Mouse (Mus musculus) cerebellum, adult 9-11 months (tissue): ENCODE data around the gene Nrxn1.

ENCODE experiments used
- DNase-seq: peaks from one replicate; pipeline ENCODE4 v3.0.0; 2022

The Nrxn1 gene

DNA sequence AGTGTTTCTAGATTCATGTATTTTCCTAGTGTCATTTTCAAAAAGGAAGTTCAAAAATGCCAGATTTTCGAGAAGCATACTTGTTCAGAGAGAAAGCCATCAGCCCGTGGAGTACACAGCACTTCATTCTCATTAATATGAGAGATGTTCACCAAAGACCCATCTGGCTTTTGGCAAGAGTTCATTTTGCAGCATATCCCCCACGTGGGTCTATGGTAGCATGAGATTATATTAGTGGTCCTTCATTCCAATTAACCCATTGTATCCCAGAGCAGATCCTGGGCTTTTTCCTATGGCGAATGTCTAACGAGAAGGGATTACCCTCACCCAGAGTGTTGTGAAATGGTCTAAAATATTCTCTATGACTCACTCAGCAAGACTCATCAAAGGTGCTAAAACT lies 1032.0 kb downstream of the Nrxn1 start:
- DNase-seq, result peak; percentile 36

DNA sequence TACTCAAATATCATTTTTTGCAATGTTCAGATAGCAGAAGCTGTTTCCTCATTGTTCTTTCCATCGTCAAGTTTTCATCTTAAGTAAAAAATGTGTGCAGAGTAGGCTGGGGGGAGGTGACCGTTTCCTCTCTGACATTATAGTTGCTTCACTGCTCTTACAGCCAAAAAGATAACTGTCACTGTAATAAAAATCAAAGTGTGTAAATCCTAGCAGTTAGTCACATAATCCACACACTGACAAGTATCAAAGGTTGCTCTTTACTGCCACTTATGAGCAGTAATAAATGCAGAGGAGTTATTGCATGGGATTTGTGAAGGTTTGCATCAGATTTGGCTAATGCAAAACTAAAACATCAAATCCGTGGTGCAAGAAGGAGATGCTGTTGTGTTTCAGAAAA lies 1032.7 kb downstream of the Nrxn1 start:
- no peak for DNase-seq

DNA sequence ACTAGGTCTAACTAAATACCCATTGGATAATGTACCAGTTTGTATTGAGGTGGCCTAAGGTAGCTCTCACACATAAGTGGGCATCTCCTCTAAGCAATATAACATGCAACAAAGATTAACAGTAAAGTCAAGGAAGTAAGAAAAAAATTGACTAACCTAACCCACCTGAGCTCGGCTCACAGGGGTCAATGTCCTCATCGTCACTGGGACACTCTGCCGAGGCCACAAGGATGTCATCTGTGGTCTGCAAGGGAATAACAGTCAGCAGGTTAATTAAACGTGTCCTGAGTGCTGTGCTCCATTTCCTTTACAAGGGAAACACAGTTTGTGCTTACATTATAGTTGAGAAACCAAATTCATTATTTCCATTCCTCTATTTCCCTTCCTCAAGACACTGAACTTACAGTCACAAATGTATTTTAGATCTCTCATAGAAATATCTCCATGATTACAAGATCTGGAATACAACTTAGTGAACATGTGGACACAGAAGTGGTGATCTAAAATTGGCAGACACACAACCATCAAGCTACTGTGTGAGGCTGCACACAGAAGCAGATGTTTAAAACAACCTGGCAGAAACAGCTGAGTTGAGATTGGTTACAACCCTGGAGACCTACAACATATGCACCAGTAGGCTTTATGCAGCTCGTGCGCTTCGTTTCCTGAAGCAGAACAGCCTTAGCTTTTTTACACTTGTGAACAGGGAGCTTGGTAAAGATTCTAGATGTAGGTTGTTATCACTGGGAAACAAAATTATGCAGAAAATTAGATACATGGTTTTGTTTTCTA lies 1033.4 kb downstream of the Nrxn1 start:
- no peak for DNase-seq

DNA sequence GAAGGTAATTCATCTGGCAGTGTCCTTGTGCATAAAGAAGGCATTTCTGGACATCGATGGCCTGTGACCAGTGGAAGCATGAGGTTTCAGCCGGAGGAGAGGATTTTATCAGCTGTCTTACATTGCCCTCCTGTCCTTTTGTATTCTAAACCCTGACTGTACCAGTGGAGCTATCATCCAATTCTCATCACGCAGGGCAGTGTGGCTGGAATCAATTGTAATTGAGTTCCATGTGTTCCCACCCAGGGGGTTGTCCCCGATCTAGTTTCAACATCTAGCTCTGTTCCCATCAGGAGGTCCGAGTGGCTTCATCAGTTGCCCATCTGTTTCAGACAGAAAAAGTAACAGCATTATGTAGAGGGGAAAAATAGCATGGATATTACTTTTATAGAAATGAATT lies 1038.6 kb downstream of the Nrxn1 start:
- peak; percentile 94 for DNase-seq

DNA sequence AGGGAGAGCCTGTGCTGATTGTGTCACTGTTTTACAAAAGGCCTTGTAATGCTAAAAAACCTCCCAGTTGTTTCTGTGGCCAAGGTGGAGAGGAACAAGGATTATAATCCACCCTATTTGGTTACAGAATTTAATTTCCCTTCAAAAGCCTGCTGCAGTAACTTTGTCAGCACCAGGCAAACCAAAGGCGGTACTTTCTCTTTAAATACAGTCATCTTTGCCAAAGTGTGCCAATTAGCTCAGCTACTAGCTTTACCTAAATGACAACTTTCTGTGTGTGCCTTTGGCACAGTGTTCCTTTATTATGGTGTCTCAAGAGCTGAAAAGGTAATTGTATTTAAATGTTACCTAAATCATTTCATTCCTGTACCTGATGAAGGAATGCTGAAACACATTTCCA lies 1053.6 kb downstream of the Nrxn1 start:
- DNase-seq, result no peak

DNA sequence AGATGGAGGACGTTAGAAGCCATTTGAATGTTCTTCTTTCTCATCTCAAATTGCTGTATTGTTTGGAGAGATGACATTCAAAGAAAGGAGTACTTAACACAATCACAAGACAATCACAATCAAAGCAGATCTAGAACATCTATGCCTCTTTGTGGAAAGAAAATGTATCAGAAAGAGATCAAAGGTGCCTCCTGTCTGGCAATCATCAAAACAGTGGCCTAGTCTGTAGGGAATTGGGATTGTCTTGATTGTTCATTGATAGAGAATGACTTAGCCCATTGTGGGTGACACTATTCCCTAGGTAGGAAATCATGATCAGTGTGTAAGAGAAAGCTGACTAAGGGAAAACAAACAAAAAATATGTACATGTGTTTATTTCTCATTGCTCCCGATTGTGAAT lies 1060.5 kb downstream of the Nrxn1 start:
- no peak for DNase-seq

DNA sequence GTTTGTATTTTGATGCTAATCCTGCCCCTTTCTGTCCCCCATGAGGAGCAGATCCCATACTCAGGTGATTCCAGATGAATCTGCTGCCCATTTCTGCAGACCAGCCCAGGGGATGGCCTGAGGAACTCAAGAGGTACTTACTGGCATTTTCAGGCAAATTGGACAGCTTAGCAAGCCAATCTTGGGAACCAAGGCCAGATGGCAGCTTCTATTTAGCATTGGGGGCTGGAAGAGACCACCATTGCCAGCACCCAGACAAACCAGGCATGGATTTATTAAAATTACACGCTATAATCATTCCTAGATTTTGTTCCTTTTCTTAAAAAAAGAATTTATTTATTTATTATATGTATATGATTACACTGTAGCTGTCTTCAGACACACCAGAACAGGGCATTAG lies 1076.2 kb downstream of the Nrxn1 start:
- no peak for DNase-seq

DNA sequence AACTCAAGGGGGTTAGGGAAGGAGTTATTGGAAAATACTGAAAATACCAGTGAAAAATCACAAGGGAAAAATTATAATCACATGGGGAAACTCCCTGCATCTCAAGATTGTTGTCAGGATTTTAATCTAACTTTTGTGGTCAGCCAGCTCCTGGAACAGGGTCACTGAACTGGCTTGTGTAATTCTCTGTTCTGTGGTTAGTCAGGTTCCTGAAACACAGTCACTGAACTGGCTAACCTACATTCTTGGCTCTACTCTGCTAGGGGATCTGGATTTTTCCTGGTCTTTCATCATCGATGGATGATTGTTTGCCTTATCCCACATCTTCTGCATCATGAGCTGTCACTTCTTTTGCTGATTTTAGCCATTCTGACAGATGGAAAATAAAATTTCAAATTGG lies 1081.1 kb downstream of the Nrxn1 start:
- no peak for DNase-seq

DNA sequence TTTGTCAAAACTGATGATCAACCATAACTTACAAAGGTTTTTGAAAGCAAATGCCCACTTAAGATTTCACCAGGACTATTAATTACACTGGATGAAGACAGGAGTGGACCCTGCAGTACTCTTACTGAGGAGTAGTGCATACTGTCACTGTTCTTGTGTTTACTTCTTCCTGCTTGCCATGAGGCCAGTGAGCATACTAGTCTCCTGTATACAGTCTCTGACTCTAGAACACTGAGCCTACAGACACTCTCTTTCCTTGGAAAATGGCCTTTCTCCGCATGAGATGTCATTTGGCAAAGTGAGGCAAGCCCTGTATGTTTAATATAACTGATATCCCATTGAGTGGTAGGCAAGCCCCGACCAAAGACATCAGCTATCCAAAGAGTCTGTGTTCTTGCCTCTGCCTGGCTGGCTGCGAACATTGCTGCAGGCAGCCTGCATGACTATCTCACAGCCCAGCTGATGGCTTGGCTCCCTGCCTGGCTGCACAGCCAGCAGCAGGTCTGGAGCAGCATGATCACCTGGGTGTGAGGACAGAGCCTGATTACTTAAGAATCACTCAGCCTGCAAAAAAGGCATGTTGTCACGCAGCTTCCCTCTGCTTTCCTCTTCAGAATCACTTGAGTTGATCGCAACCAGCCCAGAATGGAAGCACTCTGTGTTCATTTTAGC lies 1085.3 kb downstream of the Nrxn1 start:
- peak; percentile 78 for DNase-seq

DNA sequence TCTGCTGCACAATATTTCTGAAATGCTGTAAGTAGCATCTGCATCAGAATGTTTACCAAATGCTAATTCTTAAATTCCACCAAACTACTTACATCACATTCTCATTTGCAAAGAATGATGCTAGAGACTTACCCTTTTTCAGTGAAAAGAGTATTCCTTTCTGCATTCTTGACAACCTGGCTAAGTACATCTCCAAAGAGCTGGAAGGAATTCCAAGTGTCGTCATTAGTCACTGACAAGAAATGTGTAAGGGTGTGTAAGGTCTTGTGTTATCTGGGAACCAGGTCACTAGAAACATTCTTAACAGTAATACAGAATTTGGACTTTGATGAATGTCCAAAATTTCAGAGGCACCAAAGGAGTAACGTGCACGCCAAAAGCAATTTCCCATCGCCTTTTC lies 1102.2 kb downstream of the Nrxn1 start:
- DNase-seq, result no peak
